Mouse (Mus musculus): Measurements from ENCODE around the gene Ccl17. TPM values are rescaled to one million over a fixed set of nuclear protein-coding genes. Genes with fewer than 3 reads are reported as not detected.

The Ccl17 gene
- polyA plus RNA-seq, 1 experiment: not detected

- TF ChIP-seq GATA1 (IDR thresholded peaks at IDR 0.05; ENCODE audit: low read length): no peak
Observed at GRCm38 (mm10) chr8:94807506-94807905, 2.7 kb upstream of the Ccl17 start.

- no peak for TF ChIP-seq GATA1 (IDR thresholded peaks at IDR 0.05; ENCODE audit: low read length)
Observed at GRCm38 (mm10) chr8:94808372-94808771, 1.9 kb upstream of the Ccl17 start.

- TF ChIP-seq GATA1 (IDR thresholded peaks at IDR 0.05; ENCODE audit: low read length): no peak
Observed at GRCm38 (mm10) chr8:94810855-94811254, 602 bp downstream of the Ccl17 start.

GRCm38 (mm10) chr8:94811654-94812053 is 1.4 kb downstream of the Ccl17 start:
- TF ChIP-seq GATA1 (IDR thresholded peaks at IDR 0.05; ENCODE audit: low read length): no peak

GRCm38 (mm10) chr8:94812645-94813098 is 2.4 kb downstream of the Ccl17 start:
- no peak for TF ChIP-seq GATA1 (IDR thresholded peaks at IDR 0.05; ENCODE audit: low read length)

GRCm38 (mm10) chr8:94814556-94814955 is 4.3 kb downstream of the Ccl17 start:
- no peak for TF ChIP-seq GATA1 (IDR thresholded peaks at IDR 0.05; ENCODE audit: low read length)

- no peak for TF ChIP-seq GATA1 (IDR thresholded peaks at IDR 0.05; ENCODE audit: low read length)
Observed at GRCm38 (mm10) chr8:94817933-94818332, 7.7 kb downstream of the Ccl17 start.

- TF ChIP-seq GATA1 (IDR thresholded peaks at IDR 0.05; ENCODE audit: low read length): no peak
Observed at GRCm38 (mm10) chr8:94819671-94820179, 9.5 kb downstream of the Ccl17 start.

- no peak for TF ChIP-seq GATA1 (IDR thresholded peaks at IDR 0.05; ENCODE audit: low read length)
Observed at GRCm38 (mm10) chr8:94820553-94820952, 10.3 kb downstream of the Ccl17 start.

- TF ChIP-seq GATA1 (IDR thresholded peaks at IDR 0.05; ENCODE audit: low read length): no peak
Observed at GRCm38 (mm10) chr8:94821381-94821780, 11.1 kb downstream of the Ccl17 start.

GRCm38 (mm10) chr8:94822637-94823560 is 12.6 kb downstream of the Ccl17 start:
- no peak for TF ChIP-seq GATA1 (IDR thresholded peaks at IDR 0.05; ENCODE audit: low read length)

- no peak for TF ChIP-seq GATA1 (IDR thresholded peaks at IDR 0.05; ENCODE audit: low read length)
Observed at GRCm38 (mm10) chr8:94825170-94825569, 14.9 kb downstream of the Ccl17 start.

- TF ChIP-seq GATA1 (IDR thresholded peaks at IDR 0.05; ENCODE audit: low read length): no peak
Observed at GRCm38 (mm10) chr8:94826210-94826609, 16.0 kb downstream of the Ccl17 start.

- TF ChIP-seq GATA1 (IDR thresholded peaks at IDR 0.05; ENCODE audit: low read length): no peak
Observed at GRCm38 (mm10) chr8:94828284-94828683, 18.0 kb downstream of the Ccl17 start.

GRCm38 (mm10) chr8:94836456-94837240 is 26.4 kb downstream of the Ccl17 start:
- TF ChIP-seq GATA1 (IDR thresholded peaks at IDR 0.05; ENCODE audit: low read length): no peak

Measured in G1E-ER4 (cell line).